Mouse (Mus musculus): ENCODE results near the gene Platr17. TPM values are rescaled to one million over a fixed set of nuclear protein-coding genes. Genes with fewer than 3 reads are reported as not detected.

The Platr17 gene
- total and polyA plus RNA-seq, 3 experiments, result not detected

GRCm38 (mm10) chr17:33899642-33900041 lies 5.3 kb upstream of the Platr17 start:
- H3K27ac ChIP-seq (ENCODE audit: control insufficient read depth, low read depth, low read length), result no peak overlapping the region

GRCm38 (mm10) chr17:33900281-33900988 lies 4.5 kb upstream of the Platr17 start:
- Histone ChIP-seq H3K27me3 (ENCODE audit: control insufficient read depth in 1 of 2, insufficient read depth in 2 of 2, low read length in 2 of 2) (no peaks in the 10 kb centered on the region), H3K9me3 (replicated peaks; ENCODE audit: insufficient read depth, low read length) (no peaks in the 10 kb centered on the region), H3K9ac (ENCODE audit: control insufficient read depth, low read depth, low read length, poor library complexity, severe bottlenecking) (no peak overlapping the region), H3K27ac (ENCODE audit: control insufficient read depth, low read depth, low read length) (no peak overlapping the region), H3K79me2 (ENCODE audit: control insufficient read depth, insufficient read depth, low read length, poor library complexity) (no peaks in the 10 kb centered on the region), H3K4me3 (ENCODE audit: control insufficient read depth in 1 of 2, insufficient read depth in 1 of 2, low read depth in 2 of 2, low read length in 2 of 2) (no peak overlapping the region), H3K36me3 (ENCODE audit: control insufficient read depth in 1 of 2, insufficient read depth in 2 of 2, low read length in 2 of 2) (peaks cover 0 to 30% of the 10 kb centered on the region in 2 experiments; a peak in 2 of 4 replicates), H3K4me1 (ENCODE audit: control insufficient read depth in 1 of 2, insufficient read depth in 2 of 2, low read length in 2 of 2) (peaks cover 21 to 47% of the 10 kb centered on the region in 2 experiments)
- TF ChIP-seq ZNF384 (IDR thresholded peaks at IDR 0.05; ENCODE audit: low read depth, low read length) (peak; percentile 76), ELF1 (IDR thresholded peaks at IDR 0.05; ENCODE audit: low read depth, low read length) (no peak)
- no peak for DNase-seq (ENCODE audit: low read depth, low spot score)

More at GRCm38 (mm10) chr17:33899642-33900041, 5.3 kb upstream of the Platr17 start:
- no peaks in the 10 kb centered on the region for H3K9me3 ChIP-seq (replicated peaks; ENCODE audit: insufficient read depth, low read length)
- H3K36me3 ChIP-seq (ENCODE audit: control insufficient read depth in 1 of 2, insufficient read depth in 2 of 2, low read length in 2 of 2), result peaks cover 0 to 30% of the 10 kb centered on the region in 2 experiments; a peak in 2 of 4 replicates
- no peak overlapping the region for H3K9ac ChIP-seq (ENCODE audit: control insufficient read depth, low read depth, low read length, poor library complexity, severe bottlenecking)
- no peaks in the 10 kb centered on the region for H3K79me2 ChIP-seq (ENCODE audit: control insufficient read depth, insufficient read depth, low read length, poor library complexity)
- TF ChIP-seq CTCF (IDR thresholded peaks at IDR 0.05 in 2 of 3, conservative IDR thresholded peaks at IDR 0.05 in 1 of 3; ENCODE audit: control insufficient read depth in 1 of 3, insufficient read depth in 1 of 3, low read depth in 2 of 3, low read length in 3 of 3, poor library complexity in 1 of 3, severe bottlenecking in 1 of 3) (no peak), USF1 (IDR thresholded peaks at IDR 0.05; ENCODE audit: low read depth, low read length) (no peak), MAFK (IDR thresholded peaks at IDR 0.05; ENCODE audit: borderline replicate concordance, low read depth, low read length) (no peak), TAL1 (IDR thresholded peaks at IDR 0.05; ENCODE audit: low read length) (no peak), NELFE (IDR thresholded peaks at IDR 0.05; ENCODE audit: low read depth, low read length) (no peak), HCFC1 (IDR thresholded peaks at IDR 0.05; ENCODE audit: low read depth, low read length) (no peak), POLR2AphosphoS5 (IDR thresholded peaks at IDR 0.05; ENCODE audit: borderline replicate concordance, low read depth, low read length) (no peak), UBTF (IDR thresholded peaks at IDR 0.05; ENCODE audit: borderline replicate concordance, insufficient read depth, low read depth, low read length) (no peak), ETS1 (IDR thresholded peaks at IDR 0.05; ENCODE audit: low read depth, low read length) (no peak)
- H3K4me3 ChIP-seq (ENCODE audit: control insufficient read depth in 1 of 2, insufficient read depth in 1 of 2, low read depth in 2 of 2, low read length in 2 of 2), result no peak overlapping the region
- H3K4me1 ChIP-seq (ENCODE audit: control insufficient read depth in 1 of 2, insufficient read depth in 2 of 2, low read length in 2 of 2), result peaks cover 21 to 47% of the 10 kb centered on the region in 2 experiments
- DNase-seq (ENCODE audit: low read depth, low spot score), result no peak
- H3K27me3 ChIP-seq (ENCODE audit: control insufficient read depth in 1 of 2, insufficient read depth in 2 of 2, low read length in 2 of 2), result no peaks in the 10 kb centered on the region

- Histone ChIP-seq H3K27ac (ENCODE audit: control insufficient read depth, low read depth, low read length) (no peak overlapping the region), H3K4me1 (ENCODE audit: control insufficient read depth in 1 of 2, insufficient read depth in 2 of 2, low read length in 2 of 2) (peaks cover 21 to 47% of the 10 kb centered on the region in 2 experiments), H3K9me3 (replicated peaks; ENCODE audit: insufficient read depth, low read length) (no peaks in the 10 kb centered on the region), H3K4me3 (ENCODE audit: control insufficient read depth in 1 of 2, insufficient read depth in 1 of 2, low read depth in 2 of 2, low read length in 2 of 2) (no peak overlapping the region), H3K79me2 (ENCODE audit: control insufficient read depth, insufficient read depth, low read length, poor library complexity) (no peaks in the 10 kb centered on the region), H3K36me3 (ENCODE audit: control insufficient read depth in 1 of 2, insufficient read depth in 2 of 2, low read length in 2 of 2) (peaks cover 0 to 30% of the 10 kb centered on the region in 2 experiments; a peak in 2 of 4 replicates), H3K9ac (ENCODE audit: control insufficient read depth, low read depth, low read length, poor library complexity, severe bottlenecking) (no peak overlapping the region), H3K27me3 (ENCODE audit: control insufficient read depth in 1 of 2, insufficient read depth in 2 of 2, low read length in 2 of 2) (no peaks in the 10 kb centered on the region)
- TF ChIP-seq NELFE (IDR thresholded peaks at IDR 0.05; ENCODE audit: low read depth, low read length), result no peak
- no peak for TF ChIP-seq MYB (IDR thresholded peaks at IDR 0.05; ENCODE audit: low read depth, low read length)
- TF ChIP-seq TBP (IDR thresholded peaks at IDR 0.05; ENCODE audit: low read depth, low read length), result no peak
- TF ChIP-seq GABPA (IDR thresholded peaks at IDR 0.05; ENCODE audit: low read depth, low read length), result no peak
- no peak for TF ChIP-seq MAX (IDR thresholded peaks at IDR 0.05; ENCODE audit: low read length)
- no peak for TF ChIP-seq MAZ (IDR thresholded peaks at IDR 0.05; ENCODE audit: low read depth, low read length)
- peak; percentile 50 for TF ChIP-seq ZNF384 (IDR thresholded peaks at IDR 0.05; ENCODE audit: low read depth, low read length)
- no peak for DNase-seq (ENCODE audit: low read depth, low spot score)
Measured at GRCm38 (mm10) chr17:33900989-33901314, 4.0 kb upstream of the Platr17 start.
